Mouse (Mus musculus): ENCODE measurements around the gene Olfm4. TPM values are rescaled to one million over a fixed set of nuclear protein-coding genes. Genes with fewer than 3 reads are reported as not detected.

Olfm4 gene
- polyA plus RNA-seq (2012; ENCODE audit: low replicate concordance): 0.13 and 0.19 TPM in 2 replicates

GRCm38 (mm10) chr14:79983781-79984180 is at the start of gene Olfm4:
Gene Olfm4, plus strand, starts transcription at chr14:79984081.

Other genes starting within 250 kb of the Olfm4 start
- gene Pcdh8, start 212.8 kb upstream of the Olfm4 start, polyA plus RNA-seq (2012; ENCODE audit: low replicate concordance): not detected in 2 replicates

Measured in hematopoietic multipotent progenitor cell, adult 10-12 weeks (in vitro differentiated cells).